Mouse (Mus musculus): Measurements from ENCODE around the gene Ap2b1.
"Not testable (repeated sequence)": the region's sequence is repeated elsewhere in the genome, so short reads cannot be mapped to it uniquely, and the experiment has no call there.

DNA sequence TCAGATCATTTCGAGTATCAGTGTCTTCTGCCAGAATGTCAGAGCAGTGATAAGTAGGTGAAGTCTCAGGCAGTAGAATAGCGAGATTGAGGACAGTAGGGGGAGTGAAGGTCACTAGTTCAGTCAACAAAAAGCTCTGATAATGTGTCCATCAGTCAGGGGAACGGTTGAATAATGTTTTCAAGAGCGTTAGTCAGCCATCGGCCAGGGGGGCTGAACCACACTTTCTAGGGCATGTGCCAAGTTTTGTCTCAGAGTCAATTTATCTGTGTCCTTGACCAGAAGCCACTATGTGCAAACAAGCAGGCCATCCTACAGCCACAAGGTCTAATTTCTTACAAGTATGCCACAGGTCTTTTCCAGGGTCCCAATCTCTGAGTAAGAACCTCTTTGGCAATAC lies 41.6 kb upstream of the Ap2b1 start:
- TF ChIP-seq CTCF (IDR thresholded peaks at IDR 0.05; ENCODE audit: low read depth, low read length); POLR2A (IDR thresholded peaks at IDR 0.05; ENCODE audit: extremely low read depth, insufficient read depth, low read length): not testable (repeated sequence)

All from liver, adult 2 months (tissue).